Mouse (Mus musculus) erythroblast, embryonic 14.5 days (primary cell): ENCODE results near the gene E130309D02Rik.

Experiments used
- GATA1 ChIP-seq: IDR thresholded peaks from 2 replicates; pipeline ENCODE4 v1.6.1; 2012; ENCODE audit warnings: low read length, inconsistent platforms, mixed read lengths
- TAL1 ChIP-seq: IDR thresholded peaks from 3 replicates; pipeline ENCODE4 v1.6.1; 2012; ENCODE audit warnings: low read length, inconsistent platforms, mixed read lengths

DNA sequence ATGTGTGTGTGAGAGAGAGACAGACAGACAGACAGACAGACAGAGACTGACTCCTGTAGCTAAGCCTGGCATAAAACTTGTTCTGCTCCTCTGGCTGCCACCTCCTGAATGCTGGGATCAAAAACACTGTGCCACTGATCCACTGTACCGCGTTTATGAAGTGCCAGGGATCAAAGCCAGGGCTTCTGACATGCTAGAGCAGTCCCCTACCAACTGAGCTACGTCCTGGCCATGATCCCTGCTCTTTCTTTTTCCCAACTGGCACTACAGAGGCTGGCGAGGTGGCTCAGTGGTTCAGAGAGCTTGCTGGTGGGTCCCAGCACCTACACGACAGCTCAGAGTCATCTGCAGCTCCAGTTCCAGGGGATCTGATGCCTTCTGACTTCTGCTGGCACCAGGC is 39.4 kb downstream of the E130309D02Rik start:
- no peak for TF ChIP-seq GATA1
- TF ChIP-seq TAL1, result no peak
